Mouse (Mus musculus) myocyte (in vitro differentiated cells): ENCODE measurements around the gene Il2rb.

Experiments
- CEBPB ChIP-seq: IDR thresholded peaks from 2 replicates; pipeline ENCODE4 v1.6.1; 2011; ENCODE audit warnings: mild to moderate bottlenecking, moderate library complexity; ENCODE audit not compliant: poor library complexity, insufficient read depth, severe bottlenecking
- E2F4 ChIP-seq: IDR thresholded peaks from one replicate; pipeline ENCODE4 v1.6.1; 2011; ENCODE audit warnings: mild to moderate bottlenecking, control low read depth, moderate library complexity; ENCODE audit not compliant: insufficient read depth
- MAX ChIP-seq: IDR thresholded peaks from one replicate; pipeline ENCODE4 v1.6.1; 2011; ENCODE audit warnings: low read depth, mild to moderate bottlenecking, control low read depth
- MYOD1 ChIP-seq, 3 experiments: IDR thresholded peaks; one replicate each; pipeline ENCODE4 v1.6.1; 2011; ENCODE audit warnings: control low read depth in 2 of 3, low read depth in 2 of 3, mild to moderate bottlenecking in 2 of 3, moderate library complexity in 1 of 3; ENCODE audit not compliant: insufficient read length in 2 of 3, control insufficient read depth in 1 of 3
- MYOG ChIP-seq, 3 experiments: IDR thresholded peaks; one replicate each; pipeline ENCODE4 v1.6.1; 2011; ENCODE audit warnings: control low read depth in 2 of 3, low read depth in 2 of 3, mild to moderate bottlenecking in 2 of 3; ENCODE audit not compliant: insufficient read length in 2 of 3, control insufficient read depth in 1 of 3, insufficient read depth in 1 of 3
- POLR2A ChIP-seq: IDR thresholded peaks from one replicate; pipeline ENCODE4 v1.6.1; 2011; ENCODE audit warnings: low read depth, mild to moderate bottlenecking, control low read depth, moderate library complexity; ENCODE audit not compliant: insufficient read length
- SRF ChIP-seq: IDR thresholded peaks from one replicate; pipeline ENCODE4 v1.6.1; 2011; ENCODE audit warnings: low read depth; ENCODE audit not compliant: control insufficient read depth, insufficient read length
- TCF12 ChIP-seq: IDR thresholded peaks from one replicate; pipeline ENCODE4 v1.6.1; 2011; ENCODE audit warnings: mild to moderate bottlenecking, control low read depth; ENCODE audit not compliant: poor library complexity, insufficient read depth, severe bottlenecking
- TCF3 ChIP-seq: IDR thresholded peaks from one replicate; pipeline ENCODE4 v1.6.1; 2011; ENCODE audit warnings: low read depth, control low read depth; ENCODE audit not compliant: insufficient read length
- USF1 ChIP-seq: IDR thresholded peaks from one replicate; pipeline ENCODE4 v1.6.1; 2011; ENCODE audit warnings: low read depth, mild to moderate bottlenecking, control low read depth, moderate library complexity

DNA sequence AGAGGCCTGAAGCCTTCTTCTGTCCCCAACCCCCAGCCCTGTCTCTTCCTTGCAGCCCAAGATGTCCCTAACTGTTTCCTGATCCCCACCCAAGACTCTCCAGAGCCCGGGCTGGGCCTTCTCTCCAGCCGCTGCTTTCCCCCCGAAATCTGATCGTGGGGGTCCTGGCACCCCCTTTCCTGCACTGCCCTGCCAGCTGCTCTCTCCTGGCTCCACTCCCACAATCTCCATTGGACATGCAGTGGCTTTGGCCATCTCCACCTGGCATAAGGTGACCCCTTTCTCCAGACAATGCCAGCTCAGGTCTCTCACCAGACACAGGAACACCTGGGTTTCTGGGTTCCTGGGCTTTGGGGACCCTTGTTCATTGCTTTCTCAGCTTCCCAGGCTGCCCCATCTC, 17.0 kb downstream of the Il2rb start:
- TF ChIP-seq POLR2A: no peak
- no peak for TF ChIP-seq TCF12
- TF ChIP-seq USF1: no peak
- no peak for TF ChIP-seq SRF
- no peak for TF ChIP-seq MYOD1 (IDR thresholded peaks at IDR 0.05; ENCODE audit: control insufficient read depth in 1 of 3, insufficient read length in 2 of 3, low read depth in 2 of 3)
- TF ChIP-seq MAX: no peak
- no peak for TF ChIP-seq MYOG (IDR thresholded peaks at IDR 0.05; ENCODE audit: control insufficient read depth in 1 of 3, insufficient read depth in 1 of 3, insufficient read length in 2 of 3, low read depth in 2 of 3)
- TF ChIP-seq TCF3: no peak
- no peak for TF ChIP-seq E2F4
- TF ChIP-seq CEBPB: no peak
